Mouse (Mus musculus): ENCODE measurements at regions not wholly inside any gene's neighbourhood (a gene's known extent, or its start where the extent isn't known, plus 50 kb on each side); places are given as distances from the start of the nearest gene placed in this dataset.
A peak's percentile ranks its signal among the peaks of the same experiment; 100 is the strongest.

- H3K4me2 ChIP-seq (ENCODE audit: low read depth, low read length), result no peak overlapping the region
- no peaks in the 10 kb centered on the region for H3K9me3 ChIP-seq (ENCODE audit: control insufficient read depth, low read length)
- H3K4me1 ChIP-seq (ENCODE audit: control insufficient read depth, insufficient read depth, low read length), result no peaks in the 10 kb centered on the region
- H3K27me3 ChIP-seq (replicated peaks; ENCODE audit: control insufficient read depth, insufficient read depth, low read length), result no peaks in the 10 kb centered on the region
- DNase-seq (ENCODE audit: low spot score), result no peak
- 76% methylated on average over 2 of the region's 2 CpGs for WGBS
- no peaks in the 10 kb centered on the region for H3K36me3 ChIP-seq (ENCODE audit: control insufficient read depth, insufficient read depth, low read length)
- ATAC-seq (ENCODE audit: low read depth), result no peak
- no peak overlapping the region for H3K4me3 ChIP-seq (ENCODE audit: low read depth, low read length)
- H3K9ac ChIP-seq (ENCODE audit: low read depth, low read length), result no peak overlapping the region
- no peak overlapping the region for H3K27ac ChIP-seq (replicated peaks; ENCODE audit: low read depth, low read length)
Observed at GRCm38 (mm10) chr5:90055686-90056085, 168.1 kb downstream of the Cox18 start.

- 84% methylated on average over 1 of the region's 1 CpGs for WGBS
- no peaks in the 10 kb centered on the region for H3K36me3 ChIP-seq (ENCODE audit: control insufficient read depth, insufficient read depth, low read length)
- H3K27me3 ChIP-seq (replicated peaks; ENCODE audit: control insufficient read depth, insufficient read depth, low read length), result no peaks in the 10 kb centered on the region
- no peaks in the 10 kb centered on the region for H3K9me3 ChIP-seq (ENCODE audit: control insufficient read depth, low read length)
- no peak overlapping the region for H3K4me2 ChIP-seq (ENCODE audit: low read depth, low read length)
- no peak for DNase-seq (ENCODE audit: low spot score)
- ATAC-seq (ENCODE audit: low read depth), result no peak
- H3K4me3 ChIP-seq (ENCODE audit: low read depth, low read length), result no peak overlapping the region
- H3K4me1 ChIP-seq (ENCODE audit: control insufficient read depth, insufficient read depth, low read length), result no peaks in the 10 kb centered on the region
- no peak overlapping the region for H3K27ac ChIP-seq (replicated peaks; ENCODE audit: low read depth, low read length)
- no peak overlapping the region for H3K9ac ChIP-seq (ENCODE audit: low read depth, low read length)
Observed at GRCm38 (mm10) chr5:90052516-90052915, 169.4 kb upstream of the Adamts3 start.

GRCm38 (mm10) chr5:90049856-90050255, 166.7 kb upstream of the Adamts3 start:
- no peak overlapping the region for H3K27ac ChIP-seq (replicated peaks; ENCODE audit: low read depth, low read length)
- H3K9ac ChIP-seq (ENCODE audit: low read depth, low read length), result no peak overlapping the region
- H3K4me2 ChIP-seq (ENCODE audit: low read depth, low read length), result no peak overlapping the region
- H3K9me3 ChIP-seq (ENCODE audit: control insufficient read depth, low read length), result no peaks in the 10 kb centered on the region
- H3K36me3 ChIP-seq (ENCODE audit: control insufficient read depth, insufficient read depth, low read length), result no peaks in the 10 kb centered on the region
- WGBS, result 87% methylated on average over 3 of the region's 3 CpGs
- no peak for ATAC-seq (ENCODE audit: low read depth)
- H3K4me3 ChIP-seq (ENCODE audit: low read depth, low read length), result no peak overlapping the region
- no peaks in the 10 kb centered on the region for H3K27me3 ChIP-seq (replicated peaks; ENCODE audit: control insufficient read depth, insufficient read depth, low read length)
- no peak for DNase-seq (ENCODE audit: low spot score)
- H3K4me1 ChIP-seq (ENCODE audit: control insufficient read depth, insufficient read depth, low read length), result no peaks in the 10 kb centered on the region

GRCm38 (mm10) chr5:90042781-90043180, 159.6 kb upstream of the Adamts3 start:
- Histone ChIP-seq H3K36me3 (ENCODE audit: control insufficient read depth, insufficient read depth, low read length) (no peaks in the 10 kb centered on the region), H3K9ac (ENCODE audit: low read depth, low read length) (no peak overlapping the region), H3K4me2 (ENCODE audit: low read depth, low read length) (no peak overlapping the region), H3K27ac (replicated peaks; ENCODE audit: low read depth, low read length) (no peak overlapping the region), H3K4me3 (ENCODE audit: low read depth, low read length) (no peak overlapping the region), H3K4me1 (ENCODE audit: control insufficient read depth, insufficient read depth, low read length) (no peaks in the 10 kb centered on the region), H3K9me3 (ENCODE audit: control insufficient read depth, low read length) (no peaks in the 10 kb centered on the region), H3K27me3 (replicated peaks; ENCODE audit: control insufficient read depth, insufficient read depth, low read length) (no peaks in the 10 kb centered on the region)
- ATAC-seq (ENCODE audit: low read depth) (no peak), DNase-seq (ENCODE audit: low spot score) (peak; percentile 16)
- WGBS, result 69% methylated on average over 4 of the region's 4 CpGs

GRCm38 (mm10) chr5:90033103-90033502, 150.0 kb upstream of the Adamts3 start:
- H3K4me2 ChIP-seq (ENCODE audit: low read depth, low read length), result no peak overlapping the region
- WGBS, result 60% methylated on average over 5 of the region's 5 CpGs

GRCm38 (mm10) chr5:90030737-90031136, 147.6 kb upstream of the Adamts3 start:
- no peak overlapping the region for H3K9ac ChIP-seq (ENCODE audit: low read depth, low read length)
- no peak overlapping the region for H3K27ac ChIP-seq (replicated peaks; ENCODE audit: low read depth, low read length)
- H3K9me3 ChIP-seq (ENCODE audit: control insufficient read depth, low read length), result no peaks in the 10 kb centered on the region
- no peak for DNase-seq (ENCODE audit: low spot score)
- no peaks in the 10 kb centered on the region for H3K27me3 ChIP-seq (replicated peaks; ENCODE audit: control insufficient read depth, insufficient read depth, low read length)
- H3K36me3 ChIP-seq (ENCODE audit: control insufficient read depth, insufficient read depth, low read length), result no peaks in the 10 kb centered on the region
- H3K4me1 ChIP-seq (ENCODE audit: control insufficient read depth, insufficient read depth, low read length), result no peaks in the 10 kb centered on the region
- H3K4me2 ChIP-seq (ENCODE audit: low read depth, low read length), result no peak overlapping the region
- no peak for ATAC-seq (ENCODE audit: low read depth)
- 78% methylated on average over 2 of the region's 2 CpGs for WGBS
- H3K4me3 ChIP-seq (ENCODE audit: low read depth, low read length), result no peak overlapping the region

More at GRCm38 (mm10) chr5:90033103-90033502, 150.0 kb upstream of the Adamts3 start:
- no peak overlapping the region for H3K4me3 ChIP-seq (ENCODE audit: low read depth, low read length)
- H3K27me3 ChIP-seq (replicated peaks; ENCODE audit: control insufficient read depth, insufficient read depth, low read length), result no peaks in the 10 kb centered on the region
- no peak overlapping the region for H3K9ac ChIP-seq (ENCODE audit: low read depth, low read length)
- no peaks in the 10 kb centered on the region for H3K9me3 ChIP-seq (ENCODE audit: control insufficient read depth, low read length)
- H3K36me3 ChIP-seq (ENCODE audit: control insufficient read depth, insufficient read depth, low read length), result no peaks in the 10 kb centered on the region
- ATAC-seq (ENCODE audit: low read depth) (no peak), DNase-seq (ENCODE audit: low spot score) (no peak)
- no peaks in the 10 kb centered on the region for H3K4me1 ChIP-seq (ENCODE audit: control insufficient read depth, insufficient read depth, low read length)
- no peak overlapping the region for H3K27ac ChIP-seq (replicated peaks; ENCODE audit: low read depth, low read length)

GRCm38 (mm10) chr5:90029751-90030150, 146.6 kb upstream of the Adamts3 start:
- no peaks in the 10 kb centered on the region for H3K9me3 ChIP-seq (ENCODE audit: control insufficient read depth, low read length)
- ATAC-seq (ENCODE audit: low read depth), result no peak

GRCm38 (mm10) chr5:90026835-90027753, 144.0 kb upstream of the Adamts3 start:
- no peaks in the 10 kb centered on the region for H3K36me3 ChIP-seq (ENCODE audit: control insufficient read depth, insufficient read depth, low read length)
- ATAC-seq (ENCODE audit: low read depth), result no peak
- H3K9me3 ChIP-seq (ENCODE audit: control insufficient read depth, low read length), result no peaks in the 10 kb centered on the region
- H3K27ac ChIP-seq (replicated peaks; ENCODE audit: low read depth, low read length), result no peak overlapping the region
- H3K27me3 ChIP-seq (replicated peaks; ENCODE audit: control insufficient read depth, insufficient read depth, low read length), result no peaks in the 10 kb centered on the region
- H3K4me1 ChIP-seq (ENCODE audit: control insufficient read depth, insufficient read depth, low read length), result no peaks in the 10 kb centered on the region
- no peak for DNase-seq (ENCODE audit: low spot score)
- no peak overlapping the region for H3K4me3 ChIP-seq (ENCODE audit: low read depth, low read length)
- H3K9ac ChIP-seq (ENCODE audit: low read depth, low read length), result no peak overlapping the region
- WGBS, result 61% methylated on average over 17 of the region's 17 CpGs
- H3K4me2 ChIP-seq (ENCODE audit: low read depth, low read length), result no peak overlapping the region

More at GRCm38 (mm10) chr5:90029751-90030150, 146.6 kb upstream of the Adamts3 start:
- Histone ChIP-seq H3K27ac (replicated peaks; ENCODE audit: low read depth, low read length) (no peak overlapping the region), H3K4me3 (ENCODE audit: low read depth, low read length) (no peak overlapping the region), H3K9ac (ENCODE audit: low read depth, low read length) (no peak overlapping the region), H3K4me1 (ENCODE audit: control insufficient read depth, insufficient read depth, low read length) (no peaks in the 10 kb centered on the region), H3K36me3 (ENCODE audit: control insufficient read depth, insufficient read depth, low read length) (no peaks in the 10 kb centered on the region), H3K27me3 (replicated peaks; ENCODE audit: control insufficient read depth, insufficient read depth, low read length) (no peaks in the 10 kb centered on the region), H3K4me2 (ENCODE audit: low read depth, low read length) (no peak overlapping the region)
- WGBS, result 21% methylated on average over 6 of the region's 6 CpGs
- peak; percentile 2 for DNase-seq (ENCODE audit: low spot score)

GRCm38 (mm10) chr5:90021447-90021846, 138.3 kb upstream of the Adamts3 start:
- Histone ChIP-seq H3K4me2 (ENCODE audit: low read depth, low read length) (no peak overlapping the region), H3K27me3 (replicated peaks; ENCODE audit: control insufficient read depth, insufficient read depth, low read length) (no peaks in the 10 kb centered on the region), H3K4me1 (ENCODE audit: control insufficient read depth, insufficient read depth, low read length) (no peaks in the 10 kb centered on the region), H3K9ac (ENCODE audit: low read depth, low read length) (no peak overlapping the region), H3K4me3 (ENCODE audit: low read depth, low read length) (no peak overlapping the region), H3K27ac (replicated peaks; ENCODE audit: low read depth, low read length) (no peak overlapping the region), H3K36me3 (ENCODE audit: control insufficient read depth, insufficient read depth, low read length) (no peaks in the 10 kb centered on the region), H3K9me3 (ENCODE audit: control insufficient read depth, low read length) (no peaks in the 10 kb centered on the region)
- 72% methylated on average over 1 of the region's 1 CpGs for WGBS
- no peak for DNase-seq (ENCODE audit: low spot score)
- no peak for ATAC-seq (ENCODE audit: low read depth)

Measured in embryonic facial prominence, embryonic 14.5 days (tissue).